Mouse (Mus musculus): ENCODE measurements around the gene Hoxc10. TPM values are rescaled to one million over a fixed set of nuclear protein-coding genes. Genes with fewer than 3 reads are reported as not detected.

The Hoxc10 gene
- total and polyA plus RNA-seq, 2 experiments from 2014 or later: not detected

- no peaks in the 10 kb centered on the region for H3K9me3 ChIP-seq (ENCODE audit: low read length)
- WGBS: 18% methylated on average over 5 of the region's 5 CpGs
- no peak overlapping the region for H3K4me2 ChIP-seq (ENCODE audit: low read depth, low read length, poor library complexity, severe bottlenecking)
- H3K27me3 ChIP-seq (ENCODE audit: insufficient read depth, low read length): peaks cover 98% of the 10 kb centered on the region
- no peak overlapping the region for H3K4me3 ChIP-seq (ENCODE audit: low read depth, low read length)
- H3K4me1 ChIP-seq (ENCODE audit: insufficient read depth, low read length): no peaks in the 10 kb centered on the region
- DNase-seq (ENCODE audit: low spot score) (no peak), ATAC-seq (ENCODE audit: low FRiP score) (no peak)
- no peak overlapping the region for H3K27ac ChIP-seq (ENCODE audit: low read depth, low read length)
- H3K9ac ChIP-seq (replicated peaks; ENCODE audit: low read length, poor library complexity, severe bottlenecking): no peak overlapping the region
- TF ChIP-seq CTCF (IDR thresholded peaks at IDR 0.05): no peak
- no peaks in the 10 kb centered on the region for H3K36me3 ChIP-seq (ENCODE audit: insufficient read depth, low read length)
Measured at GRCm38 (mm10) chr15:102988078-102988477, 21.5 kb downstream of the Hoxc10 start.

DNA sequence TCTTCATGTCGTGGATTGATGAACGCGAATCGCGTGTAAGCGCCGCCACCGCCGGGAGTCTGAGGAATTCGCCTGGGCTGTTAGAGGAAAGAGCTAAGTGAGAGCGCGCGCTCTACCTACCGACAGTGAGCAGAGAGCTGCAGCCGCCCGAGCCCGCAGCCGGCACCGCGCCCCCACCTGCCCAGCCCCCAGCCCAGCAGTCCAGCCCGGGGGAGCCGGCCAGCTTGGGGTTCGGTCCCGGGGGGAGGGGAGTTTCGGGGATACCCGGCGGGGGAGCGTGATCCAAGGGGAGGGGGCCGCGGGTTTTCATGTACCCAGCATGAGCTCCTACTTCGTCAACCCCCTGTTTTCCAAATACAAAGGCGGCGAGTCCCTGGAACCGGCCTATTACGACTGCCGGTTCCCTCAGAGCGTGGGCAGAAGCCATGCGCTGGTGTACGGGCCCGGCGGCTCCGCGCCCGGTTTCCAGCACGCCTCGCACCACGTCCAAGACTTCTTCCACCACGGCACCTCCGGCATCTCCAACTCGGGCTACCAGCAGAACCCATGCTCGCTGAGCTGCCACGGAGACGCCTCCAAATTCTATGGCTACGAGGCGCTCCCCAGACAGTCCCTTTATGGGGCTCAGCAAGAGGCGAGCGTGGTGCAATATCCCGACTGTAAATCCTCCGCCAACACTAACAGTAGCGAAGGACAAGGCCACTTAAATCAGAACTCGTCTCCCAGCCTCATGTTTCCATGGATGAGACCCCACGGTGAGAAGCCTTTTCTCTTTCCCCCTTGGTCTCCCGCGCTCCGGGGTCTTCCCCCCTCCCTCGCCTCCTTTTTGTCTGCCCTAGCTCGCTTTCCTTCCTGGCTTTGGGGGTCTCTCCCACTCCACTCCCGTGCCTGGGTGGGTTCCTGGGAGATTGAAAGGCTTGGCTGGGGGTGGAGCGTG lies 24.1 kb downstream of the Hoxc10 start, which contains the start of gene Hoxc8:
TSS of gene Hoxc8 (plus strand) at position 147 of the 937 bp plus-strand sequence.
- no peaks in the 10 kb centered on the region for H3K9me3 ChIP-seq (ENCODE audit: low read length)
- no peaks in the 10 kb centered on the region for H3K36me3 ChIP-seq (ENCODE audit: insufficient read depth, low read length)
- no peak within 1 kb of the TSS for H3K4me3 ChIP-seq (ENCODE audit: low read depth, low read length)
- ATAC-seq (ENCODE audit: low FRiP score): no peak
- no peak for TF ChIP-seq CTCF (IDR thresholded peaks at IDR 0.05)
- H3K27ac ChIP-seq (ENCODE audit: low read depth, low read length): no peak within 1 kb of the TSS
- no peak within 1 kb of the TSS for H3K9ac ChIP-seq (replicated peaks; ENCODE audit: low read length, poor library complexity, severe bottlenecking)
- H3K4me2 ChIP-seq (ENCODE audit: low read depth, low read length, poor library complexity, severe bottlenecking): no peak within 1 kb of the TSS
- no peaks in the 10 kb centered on the region for H3K4me1 ChIP-seq (ENCODE audit: insufficient read depth, low read length)
- 1% methylated on average over 58 of the region's 69 CpGs for WGBS
- H3K27me3 ChIP-seq (ENCODE audit: insufficient read depth, low read length): peaks cover 95% of the 10 kb centered on the region
- no peak for DNase-seq (ENCODE audit: low spot score)

DNA sequence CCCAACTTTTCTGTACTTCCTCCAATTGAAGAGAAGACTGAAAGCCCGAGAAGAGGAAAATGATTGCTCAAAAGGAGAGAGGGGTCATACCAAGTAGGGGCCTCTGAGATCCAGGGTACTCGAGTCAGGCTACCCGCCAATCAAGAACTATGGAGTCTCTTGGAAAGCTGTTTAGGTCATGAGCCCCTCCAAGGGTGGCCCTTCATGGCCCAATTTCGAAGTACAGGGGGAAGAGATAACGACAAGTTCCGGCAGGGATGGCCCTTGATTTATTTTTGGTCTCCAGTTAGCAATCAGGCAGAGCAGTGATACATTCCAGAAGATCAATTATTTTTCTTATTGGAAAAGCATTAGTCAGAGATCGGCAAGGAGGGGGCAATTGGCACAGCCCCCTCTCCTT lies 25.2 kb downstream of the Hoxc10 start:
- WGBS: 6% methylated on average over 7 of the region's 7 CpGs

GRCm38 (mm10) chr15:102992206-102992605 lies 25.6 kb downstream of the Hoxc10 start:
- DNase-seq (ENCODE audit: low spot score) (no peak), ATAC-seq (ENCODE audit: low FRiP score) (no peak)
- H3K4me1 ChIP-seq (ENCODE audit: insufficient read depth, low read length): no peaks in the 10 kb centered on the region
- no peak overlapping the region for H3K4me3 ChIP-seq (ENCODE audit: low read depth, low read length)
- no peak overlapping the region for H3K4me2 ChIP-seq (ENCODE audit: low read depth, low read length, poor library complexity, severe bottlenecking)
- H3K9me3 ChIP-seq (ENCODE audit: low read length): no peaks in the 10 kb centered on the region
- no peak overlapping the region for H3K9ac ChIP-seq (replicated peaks; ENCODE audit: low read length, poor library complexity, severe bottlenecking)
- no peak for TF ChIP-seq CTCF (IDR thresholded peaks at IDR 0.05)
- 1% methylated on average over 11 of the region's 11 CpGs for WGBS
- H3K27ac ChIP-seq (ENCODE audit: low read depth, low read length): no peak overlapping the region
- H3K27me3 ChIP-seq (ENCODE audit: insufficient read depth, low read length): peaks cover 93% of the 10 kb centered on the region
- no peaks in the 10 kb centered on the region for H3K36me3 ChIP-seq (ENCODE audit: insufficient read depth, low read length)

More for the DNA sequence above, 25.2 kb downstream of the Hoxc10 start:
- Histone ChIP-seq H3K27me3 (ENCODE audit: insufficient read depth, low read length) (peaks cover 94% of the 10 kb centered on the region), H3K4me1 (ENCODE audit: insufficient read depth, low read length) (no peaks in the 10 kb centered on the region), H3K9ac (replicated peaks; ENCODE audit: low read length, poor library complexity, severe bottlenecking) (no peak overlapping the region), H3K27ac (ENCODE audit: low read depth, low read length) (no peak overlapping the region), H3K9me3 (ENCODE audit: low read length) (no peaks in the 10 kb centered on the region), H3K4me3 (ENCODE audit: low read depth, low read length) (no peak overlapping the region), H3K36me3 (ENCODE audit: insufficient read depth, low read length) (no peaks in the 10 kb centered on the region), H3K4me2 (ENCODE audit: low read depth, low read length, poor library complexity, severe bottlenecking) (no peak overlapping the region)
- TF ChIP-seq CTCF (IDR thresholded peaks at IDR 0.05): no peak
- DNase-seq (ENCODE audit: low spot score): no peak
- ATAC-seq (ENCODE audit: low FRiP score): no peak

- ATAC-seq (ENCODE audit: low FRiP score) (no peak), DNase-seq (ENCODE audit: low spot score) (no peak)
- WGBS: 0% methylated on average over 3 of the region's 3 CpGs
- Histone ChIP-seq H3K9me3 (ENCODE audit: low read length) (no peaks in the 10 kb centered on the region), H3K36me3 (ENCODE audit: insufficient read depth, low read length) (no peaks in the 10 kb centered on the region), H3K4me2 (ENCODE audit: low read depth, low read length, poor library complexity, severe bottlenecking) (no peak overlapping the region), H3K9ac (replicated peaks; ENCODE audit: low read length, poor library complexity, severe bottlenecking) (no peak overlapping the region), H3K4me1 (ENCODE audit: insufficient read depth, low read length) (no peaks in the 10 kb centered on the region), H3K27ac (ENCODE audit: low read depth, low read length) (no peak overlapping the region), H3K4me3 (ENCODE audit: low read depth, low read length) (no peak overlapping the region), H3K27me3 (ENCODE audit: insufficient read depth, low read length) (peaks cover 93% of the 10 kb centered on the region)
- no peak for TF ChIP-seq CTCF (IDR thresholded peaks at IDR 0.05)
Measured at GRCm38 (mm10) chr15:102992863-102993262, 26.3 kb downstream of the Hoxc10 start.

DNA sequence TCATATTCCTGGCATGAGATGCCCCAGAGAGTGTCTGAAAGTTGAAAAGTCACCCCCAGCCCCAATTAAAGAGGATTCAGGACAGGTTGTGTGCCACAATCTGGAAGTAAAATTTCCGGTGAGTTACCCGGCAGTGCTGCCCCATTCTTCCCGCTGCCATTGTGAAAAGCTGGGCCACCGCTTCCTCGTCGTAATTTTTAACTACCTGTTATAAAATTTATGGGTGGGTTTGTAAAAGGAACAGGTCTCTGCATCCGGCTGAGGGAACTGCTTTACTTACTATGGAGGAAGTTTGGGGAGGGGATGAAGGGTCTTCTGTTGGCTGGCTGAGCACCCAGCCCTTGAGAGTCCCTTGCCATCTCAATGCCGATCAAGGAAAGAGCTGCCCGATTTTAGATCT lies 30.0 kb downstream of the Hoxc10 start:
- no peak for DNase-seq (ENCODE audit: low spot score)
- Histone ChIP-seq H3K27ac (ENCODE audit: low read depth, low read length) (no peak overlapping the region), H3K36me3 (ENCODE audit: insufficient read depth, low read length) (no peaks in the 10 kb centered on the region), H3K4me3 (ENCODE audit: low read depth, low read length) (no peak overlapping the region), H3K27me3 (ENCODE audit: insufficient read depth, low read length) (peaks cover 95% of the 10 kb centered on the region), H3K9ac (replicated peaks; ENCODE audit: low read length, poor library complexity, severe bottlenecking) (no peak overlapping the region), H3K9me3 (ENCODE audit: low read length) (no peaks in the 10 kb centered on the region), H3K4me2 (ENCODE audit: low read depth, low read length, poor library complexity, severe bottlenecking) (no peak overlapping the region), H3K4me1 (ENCODE audit: insufficient read depth, low read length) (0 out of 2 replicates have a peak, but pooled peaks cover 3% of the 10 kb centered on the region)
- ATAC-seq (ENCODE audit: low FRiP score): no peak
- 3% methylated on average over 9 of the region's 9 CpGs for WGBS
- no peak for TF ChIP-seq CTCF (IDR thresholded peaks at IDR 0.05)
